Mouse (Mus musculus) heart, adult 2 months (tissue): ENCODE measurements around the gene Filip1l. TPM values are rescaled to one million over a fixed set of nuclear protein-coding genes. Genes with fewer than 3 reads are reported as not detected.
A peak's percentile ranks its signal among the peaks of the same experiment; 100 is the strongest.

Source experiments
- DNase-seq, 2 experiments: peaks; one replicate each; pipeline ENCODE4 v3.0.0; 2021
- H3K27ac ChIP-seq: fragments of 200-600 bp; 2 replicates; pipeline ENCODE4 v1.8.1; 2022
- H3K27me3 ChIP-seq: fragments of 200-500 bp; 2 replicates; pipeline ENCODE4 v1.6.1; 2012; ENCODE audit warnings: mild to moderate bottlenecking, low read length, inconsistent platforms, mixed read lengths; ENCODE audit not compliant: control insufficient read depth, insufficient read depth
- H3K36me3 ChIP-seq: fragments of 200-500 bp; 2 replicates; pipeline ENCODE4 v1.6.1; 2012; ENCODE audit warnings: low read length, inconsistent platforms; ENCODE audit not compliant: control insufficient read depth, insufficient read depth
- H3K4me1 ChIP-seq: fragments of 200-500 bp; 2 replicates; pipeline ENCODE4 v1.6.1; 2011; ENCODE audit warnings: low read length; ENCODE audit not compliant: control insufficient read depth, insufficient read depth
- H3K4me3 ChIP-seq: fragments of 200-600 bp; 2 replicates; pipeline ENCODE4 v1.8.1; 2022
- H3K79me2 ChIP-seq: fragments of 200-500 bp; replicated peaks from 2 replicates; pipeline ENCODE4 v1.6.1; 2012; ENCODE audit warnings: mild to moderate bottlenecking, inconsistent platforms, low read length, moderate library complexity, mixed read lengths; ENCODE audit not compliant: control insufficient read depth, insufficient read depth
- H3K9ac ChIP-seq: fragments of 200-500 bp; 2 replicates; pipeline ENCODE4 v1.6.1; 2012; ENCODE audit warnings: low read depth, mild to moderate bottlenecking, control low read depth, inconsistent platforms, low read length, mixed read lengths
- CTCF ChIP-seq: fragments of 200-600 bp; IDR thresholded peaks from 2 replicates; pipeline ENCODE4 v1.8.1; 2022; ENCODE audit warnings: antibody characterized with exemption, mild to moderate bottlenecking, moderate library complexity
- EP300 ChIP-seq: fragments of 200-500 bp; IDR thresholded peaks from 2 replicates; pipeline ENCODE4 v1.6.1; 2011; ENCODE audit warnings: low read depth, low read length, control low read depth; ENCODE audit not compliant: insufficient read depth
- POLR2A ChIP-seq: fragments of 200-500 bp; IDR thresholded peaks from 2 replicates; pipeline ENCODE4 v1.6.1; 2011; ENCODE audit warnings: mild to moderate bottlenecking, low read depth, low read length, control low read depth; ENCODE audit not compliant: insufficient read depth
- WGBS: fragments of 180-500 bp; shearing (Covaris S2); methylation state at CpG from one replicate; pipeline ENCODE4 v1.1.7; 2018; 5-methylcytosine and 5-hydroxymethylcytosine counted together
- intact Hi-C: fragments of 180-260 bp; cut with DNase I; formaldehyde crosslinking; loops from one replicate; pipeline ENCODE4 v1.15.1; 2025
- polyA plus RNA-seq: library from polyadenylated mRNA; depleted of rRNA; stranded (reverse); fragments of >200 nt; gene quantifications from 2 replicates; pipeline ENCODE4 v1.2.3, GENCODE M21; 2012
- total RNA-seq, 2 experiments: library from RNA; stranded (reverse); gene quantifications; 2 replicates each; pipeline ENCODE4 v1.2.3; 2021

Gene Filip1l
- total and polyA plus RNA-seq, 3 experiments = 9.2 to 36.3 (median 35.0) TPM

GRCm38 (mm10) chr16:57469869-57470268 is 117.0 kb downstream of the Filip1l start:
- no peak for DNase-seq
- 79% methylated on average over 2 of the region's 2 CpGs for WGBS
- intact Hi-C loops = loop anchor here (5.0 kb wide), 1 partner anchor 48 kb away; no protein-coding TSS in a partner anchor
- Histone ChIP-seq H3K27ac (no peak overlapping the region; the same call in 1 of the 2 replicates), H3K79me2 (no peaks in the 10 kb centered on the region), H3K9ac (no peak overlapping the region), H3K36me3 (no peaks in the 10 kb centered on the region; the same call in 1 of the 2 replicates), H3K4me3 (no peak overlapping the region), H3K27me3 (no peaks in the 10 kb centered on the region), H3K4me1 (no peaks in the 10 kb centered on the region; the same call in 1 of the 2 replicates)
- TF ChIP-seq POLR2A (no peak), EP300 (no peak)

GRCm38 (mm10) chr16:57470286-57470830 is 117.5 kb downstream of the Filip1l start:
- no peak overlapping the region for H3K9ac ChIP-seq
- H3K36me3 ChIP-seq = no peaks in the 10 kb centered on the region; the same call in 1 of the 2 replicates
- H3K27me3 ChIP-seq = no peaks in the 10 kb centered on the region
- 88% methylated on average over 12 of the region's 12 CpGs for WGBS
- no peaks in the 10 kb centered on the region; the same call in 1 of the 2 replicates for H3K4me1 ChIP-seq
- no peak for DNase-seq
- H3K4me3 ChIP-seq = no peak overlapping the region
- H3K27ac ChIP-seq = no peak overlapping the region
- intact Hi-C loops = no loop called here
- H3K79me2 ChIP-seq = no peaks in the 10 kb centered on the region
- TF ChIP-seq EP300 (no peak), POLR2A (no peak), CTCF (no peak)

- no peaks in the 10 kb centered on the region; the same call in 1 of the 2 replicates for H3K4me1 ChIP-seq
- H3K79me2 ChIP-seq = no peaks in the 10 kb centered on the region
- H3K9ac ChIP-seq = no peak overlapping the region
- DNase-seq = no peak
- no peak for TF ChIP-seq EP300
- no peak for TF ChIP-seq POLR2A
- TF ChIP-seq CTCF = no peak
- no peak overlapping the region for H3K27ac ChIP-seq
- no peak overlapping the region for H3K4me3 ChIP-seq
- no peaks in the 10 kb centered on the region for H3K27me3 ChIP-seq
- H3K36me3 ChIP-seq = no peaks in the 10 kb centered on the region; the same call in 1 of the 2 replicates
- intact Hi-C loops = no loop called here
Measured at GRCm38 (mm10) chr16:57471071-57471470, 118.2 kb downstream of the Filip1l start.

- Histone ChIP-seq H3K27me3 (no peaks in the 10 kb centered on the region), H3K27ac (no peak overlapping the region), H3K4me3 (no peak overlapping the region), H3K79me2 (no peaks in the 10 kb centered on the region), H3K4me1 (no peaks in the 10 kb centered on the region; the same call in 1 of the 2 replicates), H3K9ac (no peak overlapping the region), H3K36me3 (peaks cover 9% of the 10 kb centered on the region)
- DNase-seq = no peak
- TF ChIP-seq POLR2A = no peak
- TF ChIP-seq CTCF = no peak
- no peak for TF ChIP-seq EP300
- intact Hi-C loops = no loop called here
- WGBS = 67% methylated on average over 10 of the region's 10 CpGs
Measured at GRCm38 (mm10) chr16:57473415-57474085, 120.7 kb downstream of the Filip1l start.

- DNase-seq = no peak
- Histone ChIP-seq H3K27ac (0 out of 2 replicates have a peak overlapping the region, but pooled peaks have one; percentile 8), H3K79me2 (no peaks in the 10 kb centered on the region), H3K36me3 (peaks cover 11% of the 10 kb centered on the region; the same call in 1 of the 2 replicates), H3K9ac (no peak overlapping the region), H3K4me1 (peaks cover 4% of the 10 kb centered on the region), H3K4me3 (no peak overlapping the region), H3K27me3 (no peaks in the 10 kb centered on the region)
- TF ChIP-seq CTCF = no peak
- TF ChIP-seq POLR2A = no peak
- TF ChIP-seq EP300 = no peak
- WGBS = 36% methylated on average over 2 of the region's 2 CpGs
- intact Hi-C loops = no loop called here
Measured at GRCm38 (mm10) chr16:57478451-57478850, 125.6 kb downstream of the Filip1l start.

- 57% methylated on average over 5 of the region's 5 CpGs for WGBS
- Histone ChIP-seq H3K9ac (no peak overlapping the region), H3K36me3 (peaks cover 11% of the 10 kb centered on the region; the same call in 1 of the 2 replicates), H3K27ac (no peak overlapping the region), H3K4me3 (no peak overlapping the region), H3K4me1 (peaks cover 4% of the 10 kb centered on the region), H3K27me3 (no peaks in the 10 kb centered on the region), H3K79me2 (no peaks in the 10 kb centered on the region)
- TF ChIP-seq CTCF (no peak), EP300 (no peak), POLR2A (no peak)
- DNase-seq = no peak
- intact Hi-C loops = loop anchor here (5.0 kb wide), 1 partner anchor 68 kb away; no protein-coding TSS in a partner anchor
Measured at GRCm38 (mm10) chr16:57479776-57480175, 126.9 kb downstream of the Filip1l start.
